Mouse (Mus musculus) lung, postnatal 0 days (tissue): ENCODE data around the gene Mmd. TPM values are rescaled to one million over a fixed set of nuclear protein-coding genes. Genes with fewer than 3 reads are reported as not detected.

Experiments
- ATAC-seq: fragments of 200-750 bp; cut with Nextera tagmentation; 2 replicates; pipeline ENCODE4 v1.8.0; 2017; ENCODE audit warnings: moderate library complexity
- DNase-seq: peaks from one replicate; pipeline ENCODE4 v3.0.0-alpha.2; 2016; ENCODE audit warnings: low spot score
- H3K27ac ChIP-seq: fragments of 300-500 bp; sonication (generic); 2 replicates; pipeline ENCODE4 v1.5.1; 2014; ENCODE audit warnings: antibody characterized with exemption, mild to moderate bottlenecking, low read length, mixed read lengths
- H3K27me3 ChIP-seq: fragments of 300-500 bp; sonication (generic); replicated peaks from 2 replicates; pipeline ENCODE4 v1.6.1; 2014; ENCODE audit warnings: low read length, mixed read lengths; ENCODE audit not compliant: insufficient read depth
- H3K36me3 ChIP-seq: fragments of 300-500 bp; sonication (generic); 2 replicates; pipeline ENCODE4 v1.6.1; 2014; ENCODE audit warnings: low read length, mixed read lengths; ENCODE audit not compliant: insufficient read depth
- H3K4me1 ChIP-seq: fragments of 300-500 bp; sonication (generic); 2 replicates; pipeline ENCODE4 v1.6.1; 2014; ENCODE audit warnings: antibody characterized with exemption, low read depth, low read length, mixed read lengths; ENCODE audit not compliant: insufficient read depth
- H3K4me2 ChIP-seq: fragments of 300-500 bp; sonication (generic); replicated peaks from 2 replicates; pipeline ENCODE4 v1.6.1; 2014; ENCODE audit warnings: low read depth, mild to moderate bottlenecking, low read length, moderate library complexity, mixed read lengths
- H3K4me3 ChIP-seq: fragments of 300-500 bp; sonication (generic); 2 replicates; pipeline ENCODE4 v1.5.1; 2014; ENCODE audit warnings: low read depth, low read length
- H3K9ac ChIP-seq: fragments of 300-500 bp; sonication (generic); replicated peaks from 2 replicates; pipeline ENCODE4 v1.6.1; 2014; ENCODE audit warnings: low read depth, mild to moderate bottlenecking
- H3K9me3 ChIP-seq: fragments of 300-500 bp; sonication (generic); 2 replicates; pipeline ENCODE4 v1.6.1; 2016; ENCODE audit warnings: low read length, mixed read lengths
- CTCF ChIP-seq: IDR thresholded peaks from 2 replicates; pipeline ENCODE4 v1.5.1; 2016; ENCODE audit warnings: antibody characterized with exemption, mild to moderate bottlenecking
- EP300 ChIP-seq: IDR thresholded peaks from 2 replicates; pipeline ENCODE4 v1.6.1; 2016; ENCODE audit warnings: antibody characterized with exemption, mild to moderate bottlenecking, control low read depth
- WGBS: fragments of 180-500 bp; shearing (Covaris S2); extraction: QIAGEN DNeasy Blood & Tissue Kit; methylation state at CpG from one replicate; pipeline ENCODE4 v1.1.7; 2014; 5-methylcytosine and 5-hydroxymethylcytosine counted together
- polyA plus RNA-seq: library from polyadenylated mRNA; unstranded; fragments of >200 nt; fragmentation: Nextera tagmentation; extraction: Ambion mirVana; gene quantifications from 2 replicates; pipeline ENCODE4 v1.2.1, GENCODE M21; 2015

Mmd gene
- polyA plus RNA-seq, result 32.5 and 35.8 TPM in 2 replicates

- Histone ChIP-seq H3K27ac (peak within 1 kb of the TSS; percentile 78), H3K4me2 (peak within 1 kb of the TSS; percentile 92), H3K9me3 (no peaks in the 10 kb centered on the region), H3K27me3 (no peaks in the 10 kb centered on the region), H3K4me1 (peaks cover 8% of the 10 kb centered on the region), H3K4me3 (peak within 1 kb of the TSS; percentile 86), H3K36me3 (no peaks in the 10 kb centered on the region), H3K9ac (peak within 1 kb of the TSS; percentile 89)
- DNase-seq, result peak; percentile 99
- WGBS, result 1% methylated on average over 41 of the region's 51 CpGs
- peak; percentile 99 for ATAC-seq
- TF ChIP-seq CTCF, result peak; percentile 30; the same call in 1 of the 2 replicates
- no peak for TF ChIP-seq EP300
Measured at GRCm38 (mm10) chr11:90249025-90249650, at the start of gene Mmd. Gene Mmd (plus strand): TSS chr11:90249456.

- no peaks in the 10 kb centered on the region for H3K9me3 ChIP-seq
- peaks cover 3% of the 10 kb centered on the region; the same call in 1 of the 2 replicates for H3K4me1 ChIP-seq
- TF ChIP-seq CTCF, result no peak
- no peak for TF ChIP-seq EP300
- H3K9ac ChIP-seq, result no peak overlapping the region
- no peak overlapping the region for H3K4me2 ChIP-seq
- H3K4me3 ChIP-seq, result no peak overlapping the region
- H3K27me3 ChIP-seq, result no peaks in the 10 kb centered on the region
- WGBS, result 81% methylated on average over 2 of the region's 2 CpGs
- ATAC-seq, result no peak
- no peak for DNase-seq
- no peak overlapping the region for H3K27ac ChIP-seq
- H3K36me3 ChIP-seq, result no peaks in the 10 kb centered on the region
Measured at GRCm38 (mm10) chr11:90200826-90201225, 48.4 kb upstream of the Mmd start.

GRCm38 (mm10) chr11:90214246-90214645, 35.0 kb upstream of the Mmd start:
- Histone ChIP-seq H3K27ac (no peak overlapping the region), H3K36me3 (no peaks in the 10 kb centered on the region), H3K4me3 (no peak overlapping the region), H3K27me3 (no peaks in the 10 kb centered on the region), H3K9me3 (no peaks in the 10 kb centered on the region), H3K4me1 (no peaks in the 10 kb centered on the region), H3K9ac (no peak overlapping the region), H3K4me2 (no peak overlapping the region)
- no peak for DNase-seq
- WGBS, result 76% methylated on average over 7 of the region's 7 CpGs
- TF ChIP-seq CTCF (no peak), EP300 (no peak)
- ATAC-seq, result no peak

- no peaks in the 10 kb centered on the region for H3K9me3 ChIP-seq
- H3K4me3 ChIP-seq, result no peak overlapping the region
- TF ChIP-seq CTCF (no peak), EP300 (no peak)
- H3K4me2 ChIP-seq, result no peak overlapping the region
- no peaks in the 10 kb centered on the region for H3K36me3 ChIP-seq
- no peak for DNase-seq
- no peaks in the 10 kb centered on the region for H3K27me3 ChIP-seq
- no peak overlapping the region for H3K9ac ChIP-seq
- ATAC-seq, result no peak
- no peaks in the 10 kb centered on the region for H3K4me1 ChIP-seq
- 73% methylated on average over 6 of the region's 6 CpGs for WGBS
- H3K27ac ChIP-seq, result no peak overlapping the region
Measured at GRCm38 (mm10) chr11:90220022-90220645, 29.1 kb upstream of the Mmd start.

- no peaks in the 10 kb centered on the region for H3K36me3 ChIP-seq
- no peak overlapping the region for H3K4me2 ChIP-seq
Measured at GRCm38 (mm10) chr11:90220750-90221149, 28.5 kb upstream of the Mmd start.

GRCm38 (mm10) chr11:90224914-90225470, 24.3 kb upstream of the Mmd start:
- 34% methylated on average over 11 of the region's 11 CpGs for WGBS
- Histone ChIP-seq H3K9ac (no peak overlapping the region), H3K27ac (peak overlapping the region; percentile 32; the same call in 1 of the 2 replicates), H3K9me3 (no peaks in the 10 kb centered on the region), H3K4me1 (no peaks in the 10 kb centered on the region), H3K27me3 (no peaks in the 10 kb centered on the region), H3K4me3 (no peak overlapping the region), H3K36me3 (no peaks in the 10 kb centered on the region), H3K4me2 (no peak overlapping the region)
- DNase-seq (peak; percentile 55), ATAC-seq (peak; percentile 75)
- TF ChIP-seq CTCF (no peak), EP300 (peak; percentile 51)

More at GRCm38 (mm10) chr11:90220750-90221149, 28.5 kb upstream of the Mmd start:
- no peaks in the 10 kb centered on the region for H3K27me3 ChIP-seq
- H3K9ac ChIP-seq, result no peak overlapping the region
- no peak for TF ChIP-seq CTCF
- no peak for TF ChIP-seq EP300
- H3K4me1 ChIP-seq, result no peaks in the 10 kb centered on the region
- 25% methylated on average over 2 of the region's 2 CpGs for WGBS
- DNase-seq, result no peak
- no peak overlapping the region for H3K4me3 ChIP-seq
- no peak overlapping the region for H3K27ac ChIP-seq
- ATAC-seq, result no peak
- H3K9me3 ChIP-seq, result no peaks in the 10 kb centered on the region
